Mouse (Mus musculus) gonadal fat pad, adult 2 months (tissue): ENCODE measurements around the gene Sync. TPM values are rescaled to one million over a fixed set of nuclear protein-coding genes. Genes with fewer than 3 reads are reported as not detected.

ENCODE experiments used
- polyA plus RNA-seq: library from polyadenylated mRNA; depleted of rRNA; stranded (reverse); fragments of >200 nt; gene quantifications from 2 replicates; pipeline ENCODE4 v1.2.3, GENCODE M21; 2012; rRNA removed

Gene Sync
- polyA plus RNA-seq, 1 experiment, result 1.4 TPM

Other genes with a start within 250 kb of the Sync start
- 30.2 and 36.1 TPM in 2 replicates for gene Rnf19b, start 229.3 kb upstream of the Sync start, polyA plus RNA-seq
- 1.8 and 3.1 TPM in 2 replicates for gene Tmem54, start 182.1 kb upstream of the Sync start, polyA plus RNA-seq
- gene Hpca, start 165.6 kb upstream of the Sync start, polyA plus RNA-seq, result 2.8 and 4.2 TPM in 2 replicates
- 1.5 and 2.1 TPM in 2 replicates for gene Fndc5, start 150.6 kb upstream of the Sync start, polyA plus RNA-seq
- gene S100pbp, start 97.9 kb upstream of the Sync start, polyA plus RNA-seq, result 14.7 and 18.9 TPM in 2 replicates
- gene Yars, start 97.9 kb upstream of the Sync start, polyA plus RNA-seq, result 23.4 and 25.4 TPM in 2 replicates
- 20.6 and 26.5 TPM in 2 replicates for gene C77080, start 26.2 kb upstream of the Sync start, polyA plus RNA-seq
- gene Rbbp4, start 47.8 kb downstream of the Sync start, polyA plus RNA-seq, result 36.1 and 36.6 TPM in 2 replicates
- 27.3 and 31.3 TPM in 2 replicates for gene Zbtb8os, start 48.1 kb downstream of the Sync start, polyA plus RNA-seq
- gene Zbtb8a, start 90.5 kb downstream of the Sync start, polyA plus RNA-seq, result 12.9 and 14.1 TPM in 2 replicates
- 1.3 and 1.6 TPM in 2 replicates for gene Zbtb8b, start 153.2 kb downstream of the Sync start, polyA plus RNA-seq
- gene Bsdc1, start 174.0 kb downstream of the Sync start, polyA plus RNA-seq, result 22.3 and 27.9 TPM in 2 replicates
- 0.72 and 2.5 TPM in 2 replicates for gene Tssk3, start 203.4 kb downstream of the Sync start, polyA plus RNA-seq
- gene Fam229a, start 203.6 kb downstream of the Sync start, polyA plus RNA-seq, result 4.8 and 7.1 TPM in 2 replicates
- gene Marcksl1, start 226.0 kb downstream of the Sync start, polyA plus RNA-seq, result 29.9 and 48.8 TPM in 2 replicates